Mouse (Mus musculus) cortical plate, adult 2 months (tissue): Measurements from ENCODE around the gene Scarb1.
A peak's percentile ranks its signal among the peaks of the same experiment; 100 is the strongest.

Experiments
- CTCF ChIP-seq: fragments of 200-500 bp; IDR thresholded peaks from 2 replicates; pipeline ENCODE4 v1.5.1; 2011; ENCODE audit warnings: mild to moderate bottlenecking, control low read depth, low read length; ENCODE audit not compliant: insufficient read depth; ENCODE audit errors: extremely low read depth
- POLR2A ChIP-seq: fragments of 200-500 bp; IDR thresholded peaks from 2 replicates; pipeline ENCODE4 v1.6.1; 2011; ENCODE audit warnings: mild to moderate bottlenecking, low read length, control low read depth; ENCODE audit not compliant: insufficient read depth; ENCODE audit errors: extremely low read depth

- TF ChIP-seq CTCF (peak; percentile 50), POLR2A (no peak)
Measured at GRCm38 (mm10) chr5:125348487-125348886, 7.6 kb upstream of the Scarb1 start.
